Mouse (Mus musculus) right cerebral cortex, adult 18-20 months (tissue): Measurements from ENCODE around the gene Olfr1033.
"Not testable (repeated sequence)": the region's sequence is repeated elsewhere in the genome, so short reads cannot be mapped to it uniquely, and the experiment has no call there.

Source experiments
- DNase-seq: peaks from one replicate; pipeline ENCODE4 v3.0.0; 2022; ENCODE audit warnings: mixed read lengths

The Olfr1033 gene

GRCm38 (mm10) chr2:86020406-86020805, at the start of gene Olfr1033:
TSS of gene Olfr1033 (plus strand) at chr2:86020633.
- not testable (repeated sequence) for DNase-seq

GRCm38 (mm10) chr2:85973595-85973994, 46.8 kb upstream of the Olfr1033 start, which contains the start of gene Olfr1029:
TSS of gene Olfr1029 (plus strand) at chr2:85973895.
- DNase-seq: no peak

- DNase-seq: no peak
These were observed 41.5 kb upstream of the Olfr1033 start, which contains the start of gene Olfr1030 for GRCm38 (mm10) chr2:85978976-85979375. TSS of gene Olfr1030 (plus strand) at chr2:85979276.

- DNase-seq: no peak
These were observed 30.4 kb upstream of the Olfr1033 start, which contains the start of gene Olfr1031 for GRCm38 (mm10) chr2:85990004-85990403. TSS of gene Olfr1031 (plus strand) at chr2:85990304.

- DNase-seq: no peak
These were observed 15.2 kb upstream of the Olfr1033 start, which contains the start of gene Olfr1032 for GRCm38 (mm10) chr2:86005240-86005639. TSS of gene Olfr1032 (plus strand) at chr2:86005540.

- DNase-seq: not testable (repeated sequence)
These were observed 1.1 kb downstream of the Olfr1033 start for GRCm38 (mm10) chr2:86021518-86021917.

- DNase-seq: no peak
These were observed 25.1 kb downstream of the Olfr1033 start, which contains the start of gene Olfr1034 for GRCm38 (mm10) chr2:86045561-86045960. TSS of gene Olfr1034 (plus strand) at chr2:86045861.

- not testable (repeated sequence) for DNase-seq
These were observed 30.3 kb downstream of the Olfr1033 start for GRCm38 (mm10) chr2:86050777-86051176.

GRCm38 (mm10) chr2:86063766-86064165, 43.3 kb downstream of the Olfr1033 start:
- not testable (repeated sequence) for DNase-seq

GRCm38 (mm10) chr2:86070189-86070588, 49.8 kb downstream of the Olfr1033 start:
- no peak for DNase-seq

GRCm38 (mm10) chr2:86073692-86074091, 53.3 kb downstream of the Olfr1033 start, which contains the start of gene Olfr1036:
TSS of gene Olfr1036 (plus strand) at chr2:86073992.
- DNase-seq: not testable (repeated sequence)

- DNase-seq: not testable (repeated sequence)
These were observed 60.0 kb downstream of the Olfr1033 start for GRCm38 (mm10) chr2:86080478-86080877.

GRCm38 (mm10) chr2:86087285-86087684, 66.9 kb downstream of the Olfr1033 start, which contains the start of gene Olfr1037:
TSS of gene Olfr1037 (minus strand) at chr2:86087385.
- no peak for DNase-seq
